Mouse (Mus musculus): ENCODE measurements at regions not wholly inside any gene's neighbourhood (a gene's known extent, or its start where the extent isn't known, plus 50 kb on each side); places are given as distances from the start of the nearest gene placed in this dataset.

DNA sequence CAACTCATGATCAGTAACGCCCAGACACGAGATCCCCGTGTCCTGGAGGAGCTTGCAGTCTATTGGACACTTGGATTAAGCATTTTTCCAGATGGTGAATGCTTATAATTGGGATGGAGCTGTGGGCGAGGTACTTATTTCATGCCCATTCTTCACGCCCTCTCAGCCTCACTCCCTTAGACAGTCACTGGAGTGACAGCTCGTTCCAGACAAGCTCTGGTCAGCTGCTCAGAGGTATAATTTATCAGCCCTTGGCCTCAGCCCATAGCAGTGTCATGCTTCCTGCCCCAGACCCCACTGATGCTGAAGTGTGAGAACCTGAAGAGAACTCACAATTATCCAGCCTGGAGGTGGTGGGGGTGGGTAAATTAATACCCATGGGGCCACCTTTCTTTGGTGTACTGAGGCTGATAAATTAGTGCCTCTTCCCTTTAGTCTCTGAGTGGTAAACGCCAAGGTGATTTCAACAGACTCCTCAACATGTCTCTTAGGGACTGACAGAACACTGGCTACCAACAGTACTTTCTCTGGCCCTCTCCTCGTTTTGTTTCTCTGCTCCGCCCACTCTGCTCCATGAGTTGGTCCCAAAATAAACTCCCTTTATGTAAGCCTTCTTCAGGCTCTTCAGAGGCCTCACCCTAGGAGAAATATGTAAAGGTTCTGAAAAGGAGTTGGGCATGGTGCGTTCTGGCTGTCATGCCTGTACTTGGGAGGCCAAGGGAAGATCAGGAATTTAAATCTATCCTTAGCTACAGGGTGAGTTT lies 97.6 kb upstream of the Frmd6 start:
- TF ChIP-seq CTCF (IDR thresholded peaks at IDR 0.05; ENCODE audit: control insufficient read depth, insufficient read depth, insufficient read length) (no peak), MAX (IDR thresholded peaks at IDR 0.05) (no peak), MYOD1 (IDR thresholded peaks at IDR 0.05; ENCODE audit: control insufficient read depth, insufficient read length, low read depth) (no peak), USF1 (IDR thresholded peaks at IDR 0.05; ENCODE audit: low read depth) (no peak)

Data from C2C12 (cell line).